Mouse (Mus musculus): ENCODE data around the gene Fmnl3. TPM values are rescaled to one million over a fixed set of nuclear protein-coding genes. Genes with fewer than 3 reads are reported as not detected.

The Fmnl3 gene
- total and polyA plus RNA-seq, 3 experiments: 14.6 to 18.6 (median 18.1) TPM

GRCm38 (mm10) chr15:99344961-99345360, 25.3 kb downstream of the Fmnl3 start:
- DNase-seq: peak in 1 of 2 experiments; percentile 25
- H3K27me3 ChIP-seq (ENCODE audit: control insufficient read depth, insufficient read depth, low read length): no peaks in the 10 kb centered on the region
- no peak overlapping the region for H3K4me3 ChIP-seq
- H3K79me2 ChIP-seq (replicated peaks; ENCODE audit: control insufficient read depth, insufficient read depth, low read length): no peaks in the 10 kb centered on the region
- H3K4me1 ChIP-seq (ENCODE audit: control insufficient read depth, insufficient read depth, low read length): peaks cover 47% of the 10 kb centered on the region
- intact Hi-C loops (cut with DNase I): no loop called here
- 55% methylated on average over 4 of the region's 4 CpGs for WGBS
- peaks cover 6% of the 10 kb centered on the region for H3K36me3 ChIP-seq (ENCODE audit: control insufficient read depth, insufficient read depth, low read length)
- no peak overlapping the region for H3K9ac ChIP-seq (ENCODE audit: low read depth, low read length)
- TF ChIP-seq CTCF (IDR thresholded peaks at IDR 0.05) (peak; percentile 7; the same call in 1 of the 2 replicates), EP300 (IDR thresholded peaks at IDR 0.05; ENCODE audit: insufficient read depth, low read depth, low read length) (no peak)
- peak overlapping the region; percentile 84 for H3K27ac ChIP-seq

- Histone ChIP-seq H3K79me2 (replicated peaks; ENCODE audit: control insufficient read depth, insufficient read depth, low read length) (no peaks in the 10 kb centered on the region), H3K27ac (peak overlapping the region; percentile 84), H3K9ac (ENCODE audit: low read depth, low read length) (peak overlapping the region; percentile 30), H3K4me1 (ENCODE audit: control insufficient read depth, insufficient read depth, low read length) (peaks cover 51% of the 10 kb centered on the region), H3K27me3 (ENCODE audit: control insufficient read depth, insufficient read depth, low read length) (no peaks in the 10 kb centered on the region), H3K4me3 (0 out of 2 replicates have a peak overlapping the region, but pooled peaks have one; percentile 8), H3K36me3 (ENCODE audit: control insufficient read depth, insufficient read depth, low read length) (peaks cover 6% of the 10 kb centered on the region)
- peak; percentile 51 to 75 for DNase-seq
- intact Hi-C loops (cut with DNase I): no loop called here
- WGBS: 36% methylated on average over 8 of the region's 8 CpGs
- TF ChIP-seq EP300 (IDR thresholded peaks at IDR 0.05; ENCODE audit: insufficient read depth, low read depth, low read length): peak; percentile 71; the same call in 1 of the 2 replicates
- TF ChIP-seq POLR2A (IDR thresholded peaks at IDR 0.05; ENCODE audit: insufficient read depth, low read depth, low read length): no peak
These were observed 26.0 kb downstream of the Fmnl3 start for GRCm38 (mm10) chr15:99344148-99344870.

GRCm38 (mm10) chr15:99343414-99344147, 26.7 kb downstream of the Fmnl3 start:
- 0 out of 2 replicates have a peak, but pooled peaks have one; percentile 32 for TF ChIP-seq POLR2A (IDR thresholded peaks at IDR 0.05; ENCODE audit: insufficient read depth, low read depth, low read length)
- peak; percentile 84 for TF ChIP-seq EP300 (IDR thresholded peaks at IDR 0.05; ENCODE audit: insufficient read depth, low read depth, low read length)
- no peak for TF ChIP-seq CTCF (IDR thresholded peaks at IDR 0.05)
- DNase-seq: peak; percentile 72 to 84
- H3K27ac ChIP-seq: peak overlapping the region; percentile 84
- peaks cover 51% of the 10 kb centered on the region for H3K4me1 ChIP-seq (ENCODE audit: control insufficient read depth, insufficient read depth, low read length)
- H3K4me3 ChIP-seq: peak overlapping the region; percentile 11; the same call in 1 of the 2 replicates
- no peaks in the 10 kb centered on the region; the same call in 1 of the 2 replicates for H3K79me2 ChIP-seq (replicated peaks; ENCODE audit: control insufficient read depth, insufficient read depth, low read length)
- intact Hi-C loops (cut with DNase I): no loop called here
- H3K9ac ChIP-seq (ENCODE audit: low read depth, low read length): peak overlapping the region; percentile 30
- WGBS: 6% methylated on average over 5 of the region's 5 CpGs
- peaks cover 6% of the 10 kb centered on the region for H3K36me3 ChIP-seq (ENCODE audit: control insufficient read depth, insufficient read depth, low read length)
- H3K27me3 ChIP-seq (ENCODE audit: control insufficient read depth, insufficient read depth, low read length): no peaks in the 10 kb centered on the region

GRCm38 (mm10) chr15:99342194-99342981, 27.9 kb downstream of the Fmnl3 start:
- H3K27ac ChIP-seq: peak overlapping the region; percentile 84
- H3K79me2 ChIP-seq (replicated peaks; ENCODE audit: control insufficient read depth, insufficient read depth, low read length): no peaks in the 10 kb centered on the region; the same call in none of the 2 replicates
- H3K4me1 ChIP-seq (ENCODE audit: control insufficient read depth, insufficient read depth, low read length): peaks cover 50% of the 10 kb centered on the region
- no peaks in the 10 kb centered on the region for H3K27me3 ChIP-seq (ENCODE audit: control insufficient read depth, insufficient read depth, low read length)
- WGBS: 38% methylated on average over 9 of the region's 9 CpGs
- peaks cover 6% of the 10 kb centered on the region for H3K36me3 ChIP-seq (ENCODE audit: control insufficient read depth, insufficient read depth, low read length)
- intact Hi-C loops (cut with DNase I): no loop called here
- no peak for TF ChIP-seq EP300 (IDR thresholded peaks at IDR 0.05; ENCODE audit: insufficient read depth, low read depth, low read length)
- TF ChIP-seq CTCF (IDR thresholded peaks at IDR 0.05): no peak
- no peak for TF ChIP-seq POLR2A (IDR thresholded peaks at IDR 0.05; ENCODE audit: insufficient read depth, low read depth, low read length)
- no peak for DNase-seq
- H3K4me3 ChIP-seq: no peak overlapping the region
- no peak overlapping the region for H3K9ac ChIP-seq (ENCODE audit: low read depth, low read length)

- Histone ChIP-seq H3K79me2 (replicated peaks; ENCODE audit: control insufficient read depth, insufficient read depth, low read length) (no peaks in the 10 kb centered on the region; the same call in none of the 2 replicates), H3K9ac (ENCODE audit: low read depth, low read length) (no peak overlapping the region), H3K4me3 (no peak overlapping the region), H3K27me3 (ENCODE audit: control insufficient read depth, insufficient read depth, low read length) (no peaks in the 10 kb centered on the region), H3K36me3 (ENCODE audit: control insufficient read depth, insufficient read depth, low read length) (peaks cover 9% of the 10 kb centered on the region; the same call in 1 of the 2 replicates), H3K4me1 (ENCODE audit: control insufficient read depth, insufficient read depth, low read length) (peaks cover 52% of the 10 kb centered on the region), H3K27ac (peak overlapping the region; percentile 84)
- peak; percentile 20 to 44 for DNase-seq
- TF ChIP-seq POLR2A (IDR thresholded peaks at IDR 0.05; ENCODE audit: insufficient read depth, low read depth, low read length) (no peak), CTCF (IDR thresholded peaks at IDR 0.05) (no peak)
- intact Hi-C loops (cut with DNase I): no loop called here
- WGBS: 58% methylated on average over 3 of the region's 3 CpGs
These were observed 29.2 kb downstream of the Fmnl3 start for GRCm38 (mm10) chr15:99341102-99341501.

Data from heart, adult 2 months (tissue).